Mouse (Mus musculus) hindbrain, embryonic 11.5 days (tissue): Measurements from ENCODE around the gene Snrnp70. TPM values are rescaled to one million over a fixed set of nuclear protein-coding genes. Genes with fewer than 3 reads are reported as not detected.
A peak's percentile ranks its signal among the peaks of the same experiment; 100 is the strongest.

Source experiments
- ATAC-seq: fragments of 200-750 bp; cut with Nextera tagmentation; 2 replicates; pipeline ENCODE4 v1.8.0; 2017; ENCODE audit warnings: mild to moderate bottlenecking, moderate TSS enrichment, moderate library complexity; ENCODE audit not compliant: low FRiP score
- DNase-seq: peaks from one replicate; pipeline ENCODE4 v3.0.0-alpha.2; 2015; ENCODE audit warnings: low spot score
- H3K27ac ChIP-seq: fragments of 300-500 bp; sonication (generic); 2 replicates; pipeline ENCODE4 v1.5.1; 2014; ENCODE audit warnings: mild to moderate bottlenecking, low read depth, low read length
- H3K27me3 ChIP-seq: fragments of 300-500 bp; sonication (generic); 2 replicates; pipeline ENCODE4 v1.6.1; 2014; ENCODE audit warnings: mild to moderate bottlenecking, low read length, moderate library complexity, mixed read lengths; ENCODE audit not compliant: control insufficient read depth, insufficient read depth
- H3K36me3 ChIP-seq: fragments of 300-500 bp; sonication (generic); 2 replicates; pipeline ENCODE4 v1.6.1; 2014; ENCODE audit warnings: mild to moderate bottlenecking, low read length, moderate library complexity, mixed read lengths; ENCODE audit not compliant: control insufficient read depth, insufficient read depth
- H3K4me1 ChIP-seq: fragments of 300-500 bp; sonication (generic); replicated peaks from 2 replicates; pipeline ENCODE4 v1.6.1; 2014; ENCODE audit warnings: low read length, mixed read lengths; ENCODE audit not compliant: control insufficient read depth, insufficient read depth
- H3K4me2 ChIP-seq: fragments of 300-500 bp; sonication (generic); replicated peaks from 2 replicates; pipeline ENCODE4 v1.6.1; 2014; ENCODE audit warnings: mild to moderate bottlenecking, low read depth, low read length
- H3K4me3 ChIP-seq: fragments of 300-500 bp; sonication (generic); 2 replicates; pipeline ENCODE4 v1.5.1; 2014; ENCODE audit warnings: low read depth, low read length
- H3K9ac ChIP-seq: fragments of 300-500 bp; sonication (generic); 2 replicates; pipeline ENCODE4 v1.6.1; 2014; ENCODE audit warnings: low read depth, low read length
- H3K9me3 ChIP-seq: fragments of 300-500 bp; sonication (generic); 2 replicates; pipeline ENCODE4 v1.6.1; 2016; ENCODE audit warnings: low read length; ENCODE audit not compliant: control insufficient read depth
- WGBS: fragments of 180-500 bp; shearing (Covaris S2); extraction: QIAGEN DNeasy Blood & Tissue Kit; methylation state at CpG from one replicate; pipeline ENCODE4 v1.1.7; 2014; 5-methylcytosine and 5-hydroxymethylcytosine counted together
- polyA plus RNA-seq: library from polyadenylated mRNA; unstranded; fragments of >200 nt; fragmentation: Nextera tagmentation; extraction: Ambion mirVana; gene quantifications from 2 replicates; pipeline ENCODE4 v1.2.1, GENCODE M21; 2014

The Snrnp70 gene
- polyA plus RNA-seq, 1 experiment from 2014 or later: 114 TPM

DNA sequence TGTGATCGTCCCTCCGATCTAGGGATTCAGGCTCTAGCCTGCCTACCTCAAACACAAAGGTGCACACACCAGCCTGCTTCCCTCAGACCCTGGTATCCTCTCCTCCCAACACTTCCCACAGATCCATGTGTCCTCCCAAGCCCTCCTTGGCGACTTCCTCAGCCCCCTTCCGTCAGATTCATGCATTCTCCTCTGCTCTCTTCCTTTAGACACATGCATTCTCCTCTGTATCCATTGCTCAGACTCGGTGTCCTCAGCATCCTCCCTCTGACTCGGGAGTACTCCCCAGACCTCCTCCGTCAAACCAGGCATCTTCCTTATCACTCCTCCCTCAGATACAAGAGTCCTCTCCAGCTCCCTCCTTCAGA lies 38.3 kb upstream of the Snrnp70 start:
- peak overlapping the region; percentile 91 for H3K4me3 ChIP-seq
- DNase-seq (no peak), ATAC-seq (no peak)
- H3K27ac ChIP-seq: no peak overlapping the region
- H3K36me3 ChIP-seq: peaks cover 6% of the 10 kb centered on the region
- 1% methylated on average over 7 of the region's 7 CpGs for WGBS
- H3K9ac ChIP-seq: peak overlapping the region; percentile 81
- H3K9me3 ChIP-seq: no peaks in the 10 kb centered on the region
- peak overlapping the region; percentile 91 for H3K4me2 ChIP-seq
- peaks cover 15% of the 10 kb centered on the region for H3K4me1 ChIP-seq
- H3K27me3 ChIP-seq: no peaks in the 10 kb centered on the region

- H3K36me3 ChIP-seq: peaks cover 26% of the 10 kb centered on the region
- no peaks in the 10 kb centered on the region for H3K9me3 ChIP-seq
- H3K4me2 ChIP-seq: no peak overlapping the region
- H3K4me3 ChIP-seq: no peak overlapping the region
- ATAC-seq (no peak), DNase-seq (no peak)
- no peaks in the 10 kb centered on the region for H3K27me3 ChIP-seq
- H3K9ac ChIP-seq: no peak overlapping the region
- H3K4me1 ChIP-seq: no peaks in the 10 kb centered on the region
- no peak overlapping the region for H3K27ac ChIP-seq
- WGBS: 90% methylated on average over 8 of the region's 8 CpGs
These were observed 31.0 kb upstream of the Snrnp70 start for GRCm38 (mm10) chr7:45426556-45426955.

DNA sequence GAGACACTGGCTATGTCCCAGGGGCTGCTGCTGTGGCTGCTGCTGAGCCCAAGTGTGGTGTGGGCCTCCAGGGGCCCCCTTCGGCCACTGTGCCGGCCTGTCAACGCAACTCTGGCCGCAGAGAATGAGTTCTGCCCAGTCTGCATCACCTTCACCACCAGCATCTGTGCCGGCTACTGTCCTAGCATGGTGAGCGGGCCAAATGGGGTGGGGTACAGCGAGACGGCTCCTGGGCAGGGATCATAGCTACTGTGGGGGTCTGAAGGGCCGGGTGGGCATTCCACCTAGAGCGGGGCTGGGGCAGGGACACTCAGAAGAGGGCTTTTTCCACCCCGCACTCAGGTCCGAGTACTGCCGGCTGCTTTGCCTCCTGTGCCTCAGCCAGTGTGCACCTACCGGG lies 25.7 kb upstream of the Snrnp70 start:
- H3K9ac ChIP-seq: no peak overlapping the region
- H3K4me3 ChIP-seq: no peak overlapping the region
- WGBS: 92% methylated on average over 14 of the region's 14 CpGs
- DNase-seq: no peak
- peaks cover 38% of the 10 kb centered on the region for H3K27me3 ChIP-seq
- H3K36me3 ChIP-seq: peaks cover 17% of the 10 kb centered on the region
- H3K4me1 ChIP-seq: no peaks in the 10 kb centered on the region
- no peaks in the 10 kb centered on the region for H3K9me3 ChIP-seq
- no peak overlapping the region for H3K27ac ChIP-seq
- no peak for ATAC-seq
- no peak overlapping the region for H3K4me2 ChIP-seq

- ATAC-seq (no peak), DNase-seq (no peak)
- 59% methylated on average over 6 of the region's 6 CpGs for WGBS
- Histone ChIP-seq H3K4me2 (no peak within 1 kb of the TSS), H3K9me3 (no peaks in the 10 kb centered on the region), H3K4me1 (no peaks in the 10 kb centered on the region), H3K4me3 (no peak within 1 kb of the TSS), H3K27ac (no peak within 1 kb of the TSS), H3K36me3 (peaks cover 17% of the 10 kb centered on the region), H3K27me3 (peaks cover 44% of the 10 kb centered on the region), H3K9ac (no peak within 1 kb of the TSS)
These were observed 25.0 kb upstream of the Snrnp70 start, which contains the start of gene Lhb for GRCm38 (mm10) chr7:45420615-45420919. Gene Lhb, plus strand, starts transcription at chr7:45420820.

DNA sequence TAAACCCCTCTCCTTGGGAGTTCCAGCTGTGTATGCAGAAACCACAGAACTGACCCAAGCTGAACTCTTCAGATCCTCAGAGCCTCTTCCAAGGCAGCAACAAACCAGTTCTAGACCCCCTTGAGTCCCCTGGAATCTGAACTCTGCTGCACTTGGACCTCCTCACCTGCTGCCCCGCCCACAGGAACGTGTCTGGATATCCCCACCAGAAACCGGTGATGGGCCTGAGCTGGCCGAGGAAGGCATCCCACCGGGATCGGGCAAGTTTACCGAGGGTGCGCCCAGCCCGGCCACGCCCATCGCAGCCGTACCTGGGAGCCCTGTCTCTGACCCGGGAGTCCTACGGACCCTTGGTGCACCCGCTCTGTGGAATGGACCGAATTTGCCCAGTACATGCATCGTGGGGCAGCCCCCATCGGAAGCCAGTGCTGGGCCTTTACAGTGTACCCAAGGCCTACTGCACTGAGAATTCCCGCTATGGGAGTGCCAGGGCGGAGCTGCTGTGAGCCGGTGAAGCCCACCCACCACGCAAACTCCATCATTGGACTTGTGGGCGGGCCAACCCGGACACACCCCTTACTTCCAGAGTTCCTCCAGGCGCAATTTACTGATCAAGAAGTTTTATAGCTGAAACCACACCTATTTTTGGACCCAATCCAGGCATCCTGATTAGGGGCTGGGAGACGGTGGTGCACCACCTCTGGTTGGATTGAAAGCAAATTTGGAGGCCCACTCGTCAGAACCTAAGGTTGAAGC lies 24.5 kb upstream of the Snrnp70 start:
- DNase-seq: no peak

GRCm38 (mm10) chr7:45417962-45418492 lies 22.5 kb upstream of the Snrnp70 start:
- Histone ChIP-seq H3K36me3 (peaks cover 4% of the 10 kb centered on the region; the same call in 1 of the 2 replicates), H3K4me3 (no peak overlapping the region), H3K27ac (no peak overlapping the region), H3K9ac (no peak overlapping the region), H3K27me3 (peaks cover 70% of the 10 kb centered on the region), H3K4me1 (no peaks in the 10 kb centered on the region; the same call in 1 of the 2 replicates), H3K9me3 (no peaks in the 10 kb centered on the region), H3K4me2 (no peak overlapping the region)
- DNase-seq (no peak), ATAC-seq (no peak)
- WGBS: 12% methylated on average over 13 of the region's 13 CpGs

More for the DNA sequence above, 24.5 kb upstream of the Snrnp70 start:
- ATAC-seq: no peak
- Histone ChIP-seq H3K4me1 (no peaks in the 10 kb centered on the region), H3K9ac (no peak overlapping the region), H3K27ac (no peak overlapping the region), H3K36me3 (peaks cover 17% of the 10 kb centered on the region), H3K4me2 (no peak overlapping the region), H3K4me3 (no peak overlapping the region), H3K9me3 (no peaks in the 10 kb centered on the region), H3K27me3 (peaks cover 50% of the 10 kb centered on the region)
- 15% methylated on average over 27 of the region's 27 CpGs for WGBS

GRCm38 (mm10) chr7:45415636-45416035 lies 20.1 kb upstream of the Snrnp70 start:
- no peak overlapping the region for H3K27ac ChIP-seq
- no peaks in the 10 kb centered on the region; the same call in 1 of the 2 replicates for H3K4me1 ChIP-seq
- 11% methylated on average over 37 of the region's 37 CpGs for WGBS
- H3K27me3 ChIP-seq: peaks cover 87% of the 10 kb centered on the region
- no peak overlapping the region for H3K4me3 ChIP-seq
- no peak overlapping the region; the same call in 1 of the 2 replicates for H3K9ac ChIP-seq
- H3K36me3 ChIP-seq: no peaks in the 10 kb centered on the region
- no peak for ATAC-seq
- no peak for DNase-seq
- no peak overlapping the region for H3K4me2 ChIP-seq
- no peaks in the 10 kb centered on the region for H3K9me3 ChIP-seq

GRCm38 (mm10) chr7:45414740-45415224 lies 19.2 kb upstream of the Snrnp70 start:
- Histone ChIP-seq H3K36me3 (no peaks in the 10 kb centered on the region), H3K4me1 (no peaks in the 10 kb centered on the region; the same call in 1 of the 2 replicates), H3K9ac (no peak overlapping the region), H3K27me3 (peaks cover 87% of the 10 kb centered on the region), H3K9me3 (no peaks in the 10 kb centered on the region), H3K27ac (no peak overlapping the region), H3K4me2 (no peak overlapping the region), H3K4me3 (no peak overlapping the region)
- 42% methylated on average over 12 of the region's 12 CpGs for WGBS
- ATAC-seq: no peak
- no peak for DNase-seq
